Mouse (Mus musculus) olfactory bulb, adult 2 months (tissue): ENCODE data around the gene E130114P18Rik.

ENCODE experiments used
- CTCF ChIP-seq: fragments of 200-500 bp; IDR thresholded peaks from 2 replicates; pipeline ENCODE4 v1.5.1; 2012; ENCODE audit warnings: low read depth, mild to moderate bottlenecking, low read length, moderate library complexity; ENCODE audit not compliant: insufficient read depth
- POLR2A ChIP-seq: fragments of 200-500 bp; IDR thresholded peaks from 2 replicates; pipeline ENCODE4 v1.6.1; 2012; ENCODE audit warnings: mild to moderate bottlenecking, low read depth, low read length, moderate library complexity; ENCODE audit not compliant: insufficient read depth

GRCm38 (mm10) chr4:97783073-97783879 lies 5.4 kb upstream of the E130114P18Rik start:
- no peak for TF ChIP-seq CTCF
- TF ChIP-seq POLR2A = no peak
